Mouse (Mus musculus) liver, adult 2 months (tissue): ENCODE data around the gene Phc2.

ENCODE experiments used
- CTCF ChIP-seq: fragments of 200-500 bp; IDR thresholded peaks from 2 replicates; pipeline ENCODE4 v1.5.1; 2011; ENCODE audit warnings: low read depth, low read length, control low read depth
- POLR2A ChIP-seq: fragments of 200-500 bp; IDR thresholded peaks from 2 replicates; pipeline ENCODE4 v1.6.1; 2011; ENCODE audit warnings: low read length, control low read depth; ENCODE audit not compliant: insufficient read depth; ENCODE audit errors: extremely low read depth

GRCm38 (mm10) chr4:128652584-128653298 lies 1.8 kb upstream of the Phc2 start:
- no peak for TF ChIP-seq POLR2A
- TF ChIP-seq CTCF: no peak
